Mouse (Mus musculus) MEL (cell line): Measurements from ENCODE around the gene Fam161a. TPM values are rescaled to one million over a fixed set of nuclear protein-coding genes. Genes with fewer than 3 reads are reported as not detected.
A peak's percentile ranks its signal among the peaks of the same experiment; 100 is the strongest.

Experiments used
- DNase-seq: peaks from one replicate; pipeline ENCODE4 v3.0.0; 2011; ENCODE audit warnings: low read depth, low spot score
- H3K27ac ChIP-seq: 2 replicates; pipeline ENCODE4 v1.5.1; 2012; ENCODE audit warnings: low read depth, mild to moderate bottlenecking, control low read depth, low read length, moderate library complexity; ENCODE audit not compliant: control insufficient read depth
- H3K27me3 ChIP-seq, 2 experiments: fragments of 150-350 bp in 1 of 2; sonication (generic) in 1 of 2; 2 replicates each; pipeline ENCODE4 v1.6.1; 2012; ENCODE audit warnings: low read length in 2 of 2, mild to moderate bottlenecking in 2 of 2, improper control_type of control experiment in 1 of 2, moderate library complexity in 1 of 2; ENCODE audit not compliant: insufficient read depth in 2 of 2, control insufficient read depth in 1 of 2
- H3K36me3 ChIP-seq, 2 experiments: 2 replicates each; pipeline ENCODE4 v1.6.1; 2012 to 2014; ENCODE audit warnings: low read length in 2 of 2, improper control_type of control experiment in 1 of 2, inconsistent platforms in 1 of 2, mild to moderate bottlenecking in 1 of 2; ENCODE audit not compliant: insufficient read depth in 2 of 2, control insufficient read depth in 1 of 2
- H3K4me1 ChIP-seq, 2 experiments: fragments of 150-350 bp in 1 of 2; sonication (generic) in 1 of 2; 2 replicates each; pipeline ENCODE4 v1.6.1; 2012; ENCODE audit warnings: low read length in 2 of 2, improper control_type of control experiment in 1 of 2, mild to moderate bottlenecking in 1 of 2; ENCODE audit not compliant: insufficient read depth in 2 of 2, control insufficient read depth in 1 of 2
- H3K4me3 ChIP-seq, 2 experiments: fragments of 150-350 bp in 1 of 2; sonication (generic) in 1 of 2; 2 replicates each; pipeline ENCODE4 v1.5.1; 2012; ENCODE audit warnings: low read depth in 2 of 2, low read length in 2 of 2, mild to moderate bottlenecking in 2 of 2, moderate library complexity in 2 of 2, control low read depth in 1 of 2, improper control_type of control experiment in 1 of 2; ENCODE audit not compliant: control insufficient read depth in 1 of 2, insufficient read depth in 1 of 2
- H3K79me2 ChIP-seq: 2 replicates; pipeline ENCODE4 v1.6.1; 2012; ENCODE audit warnings: mild to moderate bottlenecking, low read length, moderate library complexity; ENCODE audit not compliant: control insufficient read depth, poor library complexity, insufficient read depth
- H3K9ac ChIP-seq: 2 replicates; pipeline ENCODE4 v1.6.1; 2012; ENCODE audit warnings: low read depth, mild to moderate bottlenecking, control low read depth, low read length, moderate library complexity; ENCODE audit not compliant: control insufficient read depth, poor library complexity, severe bottlenecking
- H3K9me3 ChIP-seq: fragments of 150-350 bp; sonication (generic); replicated peaks from 2 replicates; pipeline ENCODE4 v1.6.1; 2012; ENCODE audit warnings: mild to moderate bottlenecking, low read length, improper control_type of control experiment, moderate library complexity; ENCODE audit not compliant: insufficient read depth
- BHLHE40 ChIP-seq: IDR thresholded peaks from 2 replicates; pipeline ENCODE4 v1.6.1; 2012; ENCODE audit warnings: low read depth, mild to moderate bottlenecking, inconsistent platforms, low read length, improper control_type of control experiment, borderline replicate concordance
- CHD1 ChIP-seq: IDR thresholded peaks from 2 replicates; pipeline ENCODE4 v1.6.1; 2012; ENCODE audit warnings: low read depth, mild to moderate bottlenecking, inconsistent platforms, low read length, improper control_type of control experiment
- EP300 ChIP-seq, 2 experiments: IDR thresholded peaks; 2 replicates each; pipeline ENCODE4 v1.6.1; 2011; ENCODE audit warnings: improper control_type of control experiment in 2 of 2, low read length in 2 of 2, low read depth in 1 of 2, mild to moderate bottlenecking in 1 of 2
- ETS1 ChIP-seq: IDR thresholded peaks from 2 replicates; pipeline ENCODE4 v1.6.1; 2012; ENCODE audit warnings: low read depth, mild to moderate bottlenecking, inconsistent platforms, low read length, improper control_type of control experiment, moderate library complexity
- HCFC1 ChIP-seq: IDR thresholded peaks from 2 replicates; pipeline ENCODE4 v1.6.1; 2012; ENCODE audit warnings: low read depth, mild to moderate bottlenecking, inconsistent platforms, low read length, improper control_type of control experiment, moderate library complexity
- KAT2A ChIP-seq: conservative IDR thresholded peaks from 2 replicates; pipeline ENCODE4 v1.6.1; 2012; ENCODE audit warnings: low read depth, low read length, improper control_type of control experiment, inconsistent platforms
- MAFK ChIP-seq: IDR thresholded peaks from 2 replicates; pipeline ENCODE4 v1.6.1; 2011; ENCODE audit warnings: low read depth, mild to moderate bottlenecking, low read length, improper control_type of control experiment, borderline replicate concordance
- MAX ChIP-seq: IDR thresholded peaks from 2 replicates; pipeline ENCODE4 v1.6.1; 2011; ENCODE audit warnings: low read length, improper control_type of control experiment
- MEF2A ChIP-seq: IDR thresholded peaks from 2 replicates; pipeline ENCODE4 v1.6.1; 2014; ENCODE audit warnings: low read depth, mild to moderate bottlenecking, inconsistent platforms, low read length, improper control_type of control experiment; ENCODE audit not compliant: poor library complexity, insufficient replicate concordance, severe bottlenecking; ENCODE audit errors: extremely low read depth
- MXI1 ChIP-seq: IDR thresholded peaks from 2 replicates; pipeline ENCODE4 v1.6.1; 2011; ENCODE audit warnings: mild to moderate bottlenecking, low read depth, low read length, improper control_type of control experiment
- NRF1 ChIP-seq: IDR thresholded peaks from 2 replicates; pipeline ENCODE4 v1.6.1; 2014; ENCODE audit warnings: low read depth, mild to moderate bottlenecking, inconsistent platforms, low read length, improper control_type of control experiment, moderate library complexity; ENCODE audit not compliant: poor library complexity, insufficient read depth, severe bottlenecking
- POLR2AphosphoS2 ChIP-seq: IDR thresholded peaks from 2 replicates; pipeline ENCODE4 v1.6.1; 2011; ENCODE audit warnings: low read length, improper control_type of control experiment
- RAD21 ChIP-seq: IDR thresholded peaks from 2 replicates; pipeline ENCODE4 v1.6.1; 2011; ENCODE audit warnings: mild to moderate bottlenecking, low read depth, low read length, improper control_type of control experiment
- SIN3A ChIP-seq: IDR thresholded peaks from 2 replicates; pipeline ENCODE4 v1.6.1; 2012; ENCODE audit warnings: low read length, improper control_type of control experiment, inconsistent platforms
- UBTF ChIP-seq: IDR thresholded peaks from 2 replicates; pipeline ENCODE4 v1.6.1; 2012; ENCODE audit warnings: low read depth, mild to moderate bottlenecking, inconsistent platforms, low read length, improper control_type of control experiment, moderate library complexity, borderline replicate concordance; ENCODE audit not compliant: insufficient read depth
- USF2 ChIP-seq, 2 experiments: IDR thresholded peaks; 2 replicates each; pipeline ENCODE4 v1.6.1; 2011 to 2012; ENCODE audit warnings: improper control_type of control experiment in 2 of 2, low read length in 2 of 2, borderline replicate concordance in 1 of 2, inconsistent platforms in 1 of 2, low read depth in 1 of 2, mild to moderate bottlenecking in 1 of 2; ENCODE audit not compliant: insufficient read depth in 1 of 2
- ZKSCAN1 ChIP-seq: IDR thresholded peaks from 2 replicates; pipeline ENCODE4 v1.6.1; 2012; ENCODE audit warnings: low read depth, mild to moderate bottlenecking, inconsistent platforms, low read length, improper control_type of control experiment, moderate library complexity
- ZMIZ1 ChIP-seq: IDR thresholded peaks from 2 replicates; pipeline ENCODE4 v1.6.1; 2012; ENCODE audit warnings: low read depth, mild to moderate bottlenecking, inconsistent platforms, low read length, improper control_type of control experiment, moderate library complexity
- ZNF384 ChIP-seq: IDR thresholded peaks from 2 replicates; pipeline ENCODE4 v1.6.1; 2012; ENCODE audit warnings: low read depth, mild to moderate bottlenecking, inconsistent platforms, low read length, improper control_type of control experiment
- polyA plus RNA-seq, 2 experiments: library from polyadenylated mRNA; stranded (reverse) in 1 of 2; unstranded in 1 of 2; fragments of >175 nt in 1 of 2; fragments of >200 nt in 1 of 2; gene quantifications; 2 replicates each; pipeline versions ENCODE4 v1.2.1 to v1.2.4; 2012; ENCODE audit warnings: low replicate concordance in 2 of 2, low read depth in 1 of 2; ENCODE audit not compliant: insufficient read length in 2 of 2, insufficient read depth in 1 of 2, missing spikeins in 1 of 2
- total RNA-seq: library from RNA; depleted of rRNA; stranded (reverse); fragments of 300-350 nt; gene quantifications from 2 replicates; pipeline ENCODE4 v1.2.3, GENCODE M21; 2012

The Fam161a gene
- total and polyA plus RNA-seq, 3 experiments, result 0.27 to 1.0 TPM; not detected in 1

- DNase-seq, result peak; percentile 58
- Histone ChIP-seq H3K9ac (no peak overlapping the region), H3K36me3 (no peaks in the 10 kb centered on the region), H3K27me3 (no peaks in the 10 kb centered on the region), H3K79me2 (no peaks in the 10 kb centered on the region), H3K27ac (no peak overlapping the region), H3K4me1 (peaks cover 0 to 3% of the 10 kb centered on the region in 2 experiments; a peak in 1 of 4 replicates), H3K9me3 (no peaks in the 10 kb centered on the region), H3K4me3 (no peak overlapping the region)
- TF ChIP-seq ZNF384 (no peak), MAFK (no peak), MEF2A (no peak), MXI1 (no peak), ZKSCAN1 (no peak), POLR2AphosphoS2 (no peak), KAT2A (no peak), CHD1 (no peak), UBTF (no peak), ETS1 (no peak), USF2 (IDR thresholded peaks at IDR 0.05; ENCODE audit: borderline replicate concordance in 1 of 2, insufficient read depth in 1 of 2, low read depth in 1 of 2, low read length in 2 of 2) (no peak), NRF1 (no peak), EP300 (IDR thresholded peaks at IDR 0.05; ENCODE audit: low read depth in 1 of 2, low read length in 2 of 2) (no peak), SIN3A (no peak), HCFC1 (no peak), BHLHE40 (no peak), ZMIZ1 (no peak)
These were observed 10.6 kb downstream of the Fam161a start for GRCm38 (mm10) chr11:23017943-23018342.

- Histone ChIP-seq H3K36me3 (no peaks in the 10 kb centered on the region), H3K27ac (no peak overlapping the region), H3K9me3 (no peaks in the 10 kb centered on the region), H3K79me2 (no peaks in the 10 kb centered on the region), H3K27me3 (no peaks in the 10 kb centered on the region), H3K4me1 (peaks cover 0 to 3% of the 10 kb centered on the region in 2 experiments; a peak in 1 of 4 replicates), H3K9ac (no peak overlapping the region), H3K4me3 (no peak overlapping the region)
- TF ChIP-seq ETS1 (no peak), MAFK (no peak), MEF2A (no peak), RAD21 (no peak), MAX (no peak)
- DNase-seq, result no peak
These were observed 12.9 kb downstream of the Fam161a start for GRCm38 (mm10) chr11:23020116-23020770.
